Mouse (Mus musculus): Measurements from ENCODE around the gene Cfap58.

Cfap58 gene

DNA sequence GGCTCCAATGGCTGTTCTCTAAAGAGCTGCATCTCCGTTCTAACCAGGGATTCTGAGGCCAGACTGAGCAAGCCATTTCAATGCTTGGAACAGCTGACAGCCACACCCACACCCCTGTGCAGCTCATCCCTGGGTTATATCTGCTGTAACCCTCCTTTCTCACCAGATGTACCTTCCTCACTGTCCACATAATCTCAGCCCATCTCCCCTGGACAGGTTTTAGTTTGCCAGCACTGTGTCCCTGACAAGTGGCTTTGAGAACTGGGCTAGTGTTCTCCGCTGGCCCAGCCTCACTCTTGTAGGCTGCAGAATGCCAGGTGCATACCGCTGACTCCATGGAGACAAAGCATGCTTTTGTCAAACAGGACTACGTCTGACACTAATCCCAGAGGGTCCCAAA, 20.1 kb upstream of the Cfap58 start:
- no peak for DNase-seq (ENCODE audit: low spot score in 2 of 2)

DNA sequence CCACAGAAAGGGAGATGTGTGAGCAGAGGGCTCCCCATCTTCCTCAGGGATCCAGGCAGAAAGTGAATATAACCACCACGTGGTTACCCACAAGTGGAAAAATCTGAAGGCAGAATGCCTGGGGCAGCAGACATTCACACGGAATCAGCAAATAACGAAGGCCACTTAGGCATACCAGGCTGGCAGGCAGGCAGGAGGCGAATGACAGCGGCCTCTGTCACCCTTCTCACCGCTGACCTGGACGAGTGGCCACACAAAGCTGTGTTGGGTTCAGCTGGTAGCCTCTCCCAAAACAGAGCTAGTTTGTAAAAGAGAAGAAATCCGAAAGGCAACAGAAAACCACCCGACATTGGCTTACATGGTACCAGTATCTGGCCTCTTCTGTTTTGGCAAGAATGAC, 19.5 kb upstream of the Cfap58 start:
- no peak for DNase-seq (ENCODE audit: low spot score in 2 of 2)

DNA sequence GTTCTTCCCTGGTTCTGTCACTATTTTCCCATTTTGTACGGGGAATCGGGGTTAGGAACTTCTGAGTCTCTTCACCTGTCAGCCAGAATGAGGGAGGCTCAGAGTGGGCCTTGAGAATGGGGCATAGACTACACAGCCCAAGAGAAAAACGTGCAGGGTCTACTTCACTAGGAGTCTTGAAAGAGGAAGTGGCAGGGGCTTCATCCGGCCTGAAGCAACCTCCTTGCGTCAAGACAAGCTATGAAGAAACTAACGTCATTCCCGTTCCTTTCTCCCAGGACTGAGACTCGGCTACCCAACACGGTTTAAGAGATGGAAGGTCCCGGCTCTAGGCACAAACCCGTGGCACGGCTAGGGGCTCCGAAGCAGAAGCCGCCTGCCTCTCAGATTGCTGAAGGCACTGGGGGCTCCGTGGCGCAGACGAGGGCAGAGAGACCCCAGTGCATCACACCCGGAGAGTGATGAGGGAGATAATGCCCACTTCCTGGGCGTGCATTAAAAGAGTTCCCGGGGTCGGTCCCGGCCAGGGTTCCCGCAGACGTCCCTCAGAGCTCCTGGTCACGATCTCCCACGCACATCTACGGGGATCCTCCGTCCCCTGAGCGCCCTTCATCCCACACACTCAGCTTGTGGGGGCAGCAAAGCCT, 18.9 kb upstream of the Cfap58 start:
- no peak for DNase-seq (ENCODE audit: low spot score in 2 of 2)

DNA sequence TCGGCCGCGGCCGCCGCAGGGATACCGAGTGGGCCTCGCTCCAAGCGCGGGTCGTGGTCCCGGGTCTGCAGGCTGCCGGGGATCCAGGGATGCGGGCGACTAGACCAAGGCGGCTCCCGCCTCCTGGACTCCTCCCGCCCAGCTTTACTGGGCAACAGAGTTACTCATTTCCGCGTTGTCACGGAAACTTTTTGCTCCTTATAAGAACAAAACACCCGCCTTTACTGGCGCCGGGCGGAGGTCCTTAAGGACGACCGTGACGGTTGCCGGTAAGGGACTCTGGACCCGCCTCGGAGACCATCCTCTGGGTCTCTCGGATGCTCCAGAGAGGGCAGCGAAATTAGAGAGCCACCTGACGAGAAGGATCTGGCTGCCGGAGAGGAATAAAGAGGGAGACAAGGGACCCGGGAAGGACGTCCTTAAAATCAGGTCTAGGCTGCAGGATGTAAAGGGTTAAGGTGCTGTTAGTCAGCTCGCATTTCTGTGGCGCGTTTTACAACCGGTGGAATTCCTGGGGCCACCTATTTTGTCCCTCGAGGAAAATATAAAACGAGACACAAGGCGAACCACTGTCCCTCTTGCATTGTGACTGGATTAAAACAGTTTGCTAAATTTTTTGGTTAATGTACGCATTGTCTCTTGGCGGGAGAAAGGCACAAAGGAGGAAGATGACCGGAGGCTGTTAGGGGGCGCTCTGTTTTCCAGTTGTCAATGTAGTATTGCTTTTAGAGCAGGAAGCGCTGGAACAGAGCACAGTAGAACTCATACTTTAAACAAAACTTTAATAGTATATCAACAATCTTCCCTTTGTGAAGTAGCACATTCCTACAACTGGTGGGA, 18.1 kb upstream of the Cfap58 start, which contains the start of the genes Cfap43 and Itprip:
TSS of gene Cfap43 (minus strand) at position 162 of the 840 bp plus-strand sequence.
TSS of gene Itprip (minus strand) at position 174 of the 840 bp plus-strand sequence.
- DNase-seq (ENCODE audit: low spot score in 2 of 2) = peak; percentile 38 to 62

DNA sequence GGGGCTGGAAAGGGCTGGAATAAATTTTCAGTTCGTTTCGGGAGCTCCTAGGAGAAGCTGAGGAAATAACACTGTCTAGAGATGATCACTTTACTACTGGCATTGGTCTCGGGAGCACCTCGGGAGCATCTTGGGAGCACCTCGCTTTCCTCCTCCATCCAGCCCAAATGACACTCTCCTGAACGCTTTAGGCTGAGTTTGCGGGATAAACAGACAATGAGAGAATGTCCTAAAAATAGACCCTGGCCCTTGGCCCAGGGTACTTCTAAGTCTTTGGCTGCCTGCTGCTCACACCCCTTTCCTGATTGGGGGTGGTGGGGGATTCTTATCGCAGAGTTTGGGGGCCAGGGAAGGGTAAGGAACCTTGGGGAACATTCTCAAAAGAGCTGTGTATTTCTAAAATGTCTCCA, 17.5 kb upstream of the Cfap58 start:
- DNase-seq (ENCODE audit: low spot score in 2 of 2) = no peak

DNA sequence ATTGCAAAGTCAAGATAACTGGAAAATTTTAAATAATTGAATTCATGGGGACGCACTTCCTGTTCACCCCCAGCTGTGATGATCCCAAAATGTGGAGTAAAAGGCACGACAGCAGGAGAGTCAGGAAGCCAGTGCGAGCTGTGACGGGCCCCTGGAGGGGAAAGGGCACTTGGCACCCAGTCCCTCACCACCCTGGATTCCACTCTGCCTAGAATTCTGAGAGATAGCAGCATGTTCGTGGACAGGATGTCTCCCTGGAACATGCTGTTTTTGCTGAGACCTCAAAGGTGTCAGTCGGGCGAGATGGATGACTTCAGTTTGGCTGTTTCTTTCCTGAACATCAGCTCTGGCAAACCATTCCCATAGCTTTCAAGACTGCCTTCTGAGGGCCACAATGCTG, 11.7 kb upstream of the Cfap58 start:
- DNase-seq (ENCODE audit: low spot score in 2 of 2) = no peak

DNA sequence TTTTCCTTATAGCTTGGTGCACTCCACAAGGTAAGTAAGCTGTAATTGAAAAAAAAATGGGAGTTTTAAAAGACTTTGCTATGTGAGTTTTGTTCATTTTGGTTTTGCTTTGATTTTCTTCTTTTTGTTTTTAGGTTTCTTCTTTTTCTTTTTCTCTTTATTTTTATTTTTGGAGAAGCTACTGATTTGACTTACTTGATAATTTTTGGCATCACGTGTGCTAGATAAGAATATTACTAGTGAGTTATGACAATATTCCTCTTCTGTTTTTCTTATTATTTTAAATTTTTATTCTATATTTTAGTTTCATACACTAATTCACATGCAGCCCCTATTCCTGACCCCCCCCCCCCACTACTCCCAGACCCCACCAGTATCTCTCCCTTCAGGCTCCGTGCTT, 10.4 kb upstream of the Cfap58 start:
- no peak for DNase-seq (ENCODE audit: low spot score in 2 of 2)

DNA sequence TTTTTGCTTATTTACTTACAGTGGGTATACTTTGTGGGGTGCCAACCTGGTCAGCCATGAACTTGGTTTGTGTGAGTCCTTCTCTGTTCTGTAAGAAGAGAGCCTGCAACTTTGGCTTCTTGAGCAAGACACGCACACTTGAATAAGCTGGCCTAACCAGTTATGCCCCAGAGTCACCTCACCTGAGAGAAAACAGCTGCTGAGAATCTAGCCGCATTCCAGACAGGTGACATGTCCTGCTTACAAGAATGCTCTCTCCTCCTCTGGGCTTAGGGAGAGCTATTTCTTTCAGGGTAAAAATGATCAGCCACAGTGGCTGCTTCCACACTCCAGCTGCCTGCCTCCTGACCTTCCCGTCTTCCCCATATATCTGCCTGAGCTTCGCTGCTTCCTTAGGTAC, 8.4 kb upstream of the Cfap58 start:
- DNase-seq (ENCODE audit: low spot score in 2 of 2) = no peak

DNA sequence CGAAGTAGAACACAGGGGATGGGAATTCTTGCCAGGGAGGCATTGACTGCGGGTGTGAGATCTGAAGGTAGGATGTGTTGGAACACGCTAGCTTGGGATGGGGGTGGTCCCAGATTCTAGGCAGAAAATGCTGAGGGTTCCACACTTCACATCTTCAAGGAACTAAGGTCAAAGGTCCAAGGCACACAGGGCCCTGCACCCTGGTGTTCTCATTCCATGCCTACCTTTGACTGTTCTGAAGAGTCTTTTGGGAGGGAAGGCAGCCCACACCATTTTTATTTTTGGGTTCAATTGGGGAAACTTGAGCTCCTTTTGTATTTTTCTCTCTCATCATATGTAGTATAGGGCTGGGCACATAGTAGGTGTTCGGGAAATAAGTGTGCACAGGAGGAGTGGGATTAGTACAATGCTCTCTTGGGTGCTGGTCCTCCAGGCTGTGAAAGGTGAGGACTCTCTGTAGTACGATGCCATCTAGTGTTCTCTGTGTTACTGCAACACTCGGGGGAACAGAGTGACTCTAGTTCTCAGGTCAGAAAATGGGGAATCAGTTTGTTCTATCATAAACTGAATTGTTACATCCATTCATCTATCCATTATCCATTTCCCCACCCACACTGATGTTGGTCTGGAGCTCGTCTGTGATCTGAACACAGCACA, 5.4 kb upstream of the Cfap58 start:
- DNase-seq (ENCODE audit: low spot score in 2 of 2) = no peak

DNA sequence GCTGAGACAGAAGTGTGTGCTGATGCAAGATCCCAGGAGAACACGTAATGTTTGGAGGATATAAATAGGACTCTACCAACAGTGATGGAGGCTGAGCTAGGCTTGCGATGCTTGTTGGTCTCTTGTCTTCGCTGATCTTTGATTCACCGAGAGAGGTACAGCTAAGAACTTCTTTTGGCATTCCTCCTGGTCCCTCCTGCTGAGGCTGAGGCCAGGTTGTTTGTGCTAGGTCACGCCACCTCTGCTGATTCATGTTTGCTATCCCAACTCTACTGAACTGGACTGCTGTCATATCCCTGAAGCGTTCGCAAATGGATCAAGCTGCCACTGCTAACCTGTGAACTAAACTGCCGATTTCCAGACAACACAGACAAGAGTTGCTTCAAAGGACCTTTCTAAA, 3.3 kb upstream of the Cfap58 start:
- DNase-seq (ENCODE audit: low spot score in 2 of 2) = no peak

DNA sequence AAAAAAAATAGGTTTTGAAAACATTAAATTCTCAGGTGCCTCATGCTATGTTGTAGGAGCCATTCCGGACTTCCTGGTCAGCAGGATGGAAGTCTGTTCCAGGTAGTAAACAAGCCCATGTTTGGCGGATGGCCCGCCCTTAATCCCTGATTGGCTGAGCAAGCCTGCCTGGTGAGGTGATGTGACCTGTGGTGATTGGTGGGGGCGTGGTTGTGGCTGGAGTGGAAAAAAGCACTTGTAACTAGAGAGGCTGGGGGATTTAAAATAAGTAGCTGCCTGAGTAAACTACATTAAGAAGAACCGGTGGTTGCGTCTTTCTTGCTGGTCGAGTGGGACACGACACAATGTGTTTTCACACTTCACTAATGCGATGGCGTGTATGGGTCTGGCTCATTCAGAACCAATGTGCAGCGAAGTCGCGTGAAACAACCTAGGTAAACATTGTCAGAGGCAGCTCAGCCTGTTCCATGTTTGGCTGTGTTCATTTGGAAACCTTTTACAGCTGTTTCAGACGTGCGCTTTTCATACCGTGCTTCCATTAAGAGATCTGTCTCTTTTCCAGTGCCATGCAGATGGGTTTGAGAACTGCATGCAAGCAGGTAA, 2.7 kb upstream of the Cfap58 start:
- no peak for DNase-seq (ENCODE audit: low spot score in 2 of 2)

DNA sequence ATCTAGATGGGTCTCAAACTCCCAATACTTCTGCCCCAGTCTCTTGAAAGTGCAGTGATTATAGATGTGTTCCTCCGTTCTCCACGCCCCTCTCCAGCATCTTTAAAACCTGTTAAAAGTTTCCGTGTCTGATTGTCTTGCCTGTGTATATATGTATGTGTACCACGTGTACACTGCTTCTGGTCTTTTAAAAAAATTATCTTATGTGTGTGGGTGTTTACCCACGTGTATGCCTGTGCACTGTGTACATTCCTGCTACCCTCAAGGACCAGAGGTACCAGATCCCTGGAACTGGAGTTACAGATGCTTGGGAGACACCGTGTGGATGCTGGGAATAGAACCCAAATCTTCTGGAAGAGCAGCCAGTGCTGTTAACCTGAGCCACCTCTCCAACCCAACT, 1.9 kb upstream of the Cfap58 start:
- no peak for DNase-seq (ENCODE audit: low spot score in 2 of 2)

DNA sequence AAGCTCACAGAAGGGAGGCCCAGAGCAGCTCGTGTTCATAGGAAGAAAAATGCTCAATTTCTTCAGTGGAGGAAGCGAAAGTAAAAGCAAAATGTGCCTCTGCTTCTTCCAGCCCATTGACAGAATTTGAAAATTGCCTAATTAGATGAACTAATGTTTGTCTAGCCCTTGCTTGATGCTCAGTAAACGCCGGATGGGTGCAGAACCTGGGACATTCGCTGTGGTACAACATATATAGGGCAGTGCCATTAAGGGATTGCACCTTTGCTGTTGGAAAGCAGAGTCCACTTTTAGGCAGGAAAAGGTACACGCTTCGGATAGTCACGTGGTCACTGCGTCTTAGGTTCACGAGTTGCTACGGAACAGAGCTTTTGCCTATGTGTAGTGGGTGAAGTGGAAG, 985 bp upstream of the Cfap58 start:
- no peak for DNase-seq (ENCODE audit: low spot score in 2 of 2)

DNA sequence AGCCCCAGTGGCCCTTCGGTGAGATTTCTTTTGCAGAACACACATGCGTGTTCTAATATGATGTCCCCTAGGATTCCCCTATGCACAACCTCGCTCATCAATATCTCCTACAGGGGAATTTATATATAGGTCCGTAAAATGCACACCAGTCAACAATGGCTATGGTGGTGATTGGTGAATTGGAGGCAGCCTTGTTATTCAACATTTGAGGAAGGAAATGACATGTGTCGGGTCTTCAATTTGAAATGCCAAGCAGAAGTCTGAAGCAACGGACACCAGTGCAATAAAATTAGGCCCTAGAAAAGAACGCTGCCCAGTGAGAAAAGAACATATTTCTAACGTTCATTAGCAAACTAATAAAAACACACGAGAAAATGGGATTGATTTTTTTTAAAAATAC, 537 bp upstream of the Cfap58 start:
- no peak for DNase-seq (ENCODE audit: low spot score in 2 of 2)

DNA sequence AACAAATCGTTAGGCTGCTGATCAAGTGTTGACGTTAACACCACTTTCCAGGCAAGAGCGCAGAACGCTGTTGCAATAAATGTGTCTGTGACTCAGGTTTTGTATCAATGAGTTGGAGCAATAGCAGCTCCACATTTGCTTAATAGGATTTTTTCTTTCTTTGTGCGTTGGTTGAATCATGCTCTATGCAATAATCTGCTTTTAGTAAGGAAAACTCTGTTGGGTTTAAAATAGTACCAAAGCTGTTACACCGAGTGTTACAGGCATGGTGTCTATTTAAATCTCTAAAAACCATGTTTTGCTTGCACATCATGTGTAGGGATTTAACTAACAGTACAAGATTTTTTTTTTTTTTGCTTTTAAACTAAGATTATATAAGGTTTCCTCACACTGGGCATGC, 1.9 kb downstream of the Cfap58 start:
- no peak for DNase-seq (ENCODE audit: low spot score in 2 of 2)

DNA sequence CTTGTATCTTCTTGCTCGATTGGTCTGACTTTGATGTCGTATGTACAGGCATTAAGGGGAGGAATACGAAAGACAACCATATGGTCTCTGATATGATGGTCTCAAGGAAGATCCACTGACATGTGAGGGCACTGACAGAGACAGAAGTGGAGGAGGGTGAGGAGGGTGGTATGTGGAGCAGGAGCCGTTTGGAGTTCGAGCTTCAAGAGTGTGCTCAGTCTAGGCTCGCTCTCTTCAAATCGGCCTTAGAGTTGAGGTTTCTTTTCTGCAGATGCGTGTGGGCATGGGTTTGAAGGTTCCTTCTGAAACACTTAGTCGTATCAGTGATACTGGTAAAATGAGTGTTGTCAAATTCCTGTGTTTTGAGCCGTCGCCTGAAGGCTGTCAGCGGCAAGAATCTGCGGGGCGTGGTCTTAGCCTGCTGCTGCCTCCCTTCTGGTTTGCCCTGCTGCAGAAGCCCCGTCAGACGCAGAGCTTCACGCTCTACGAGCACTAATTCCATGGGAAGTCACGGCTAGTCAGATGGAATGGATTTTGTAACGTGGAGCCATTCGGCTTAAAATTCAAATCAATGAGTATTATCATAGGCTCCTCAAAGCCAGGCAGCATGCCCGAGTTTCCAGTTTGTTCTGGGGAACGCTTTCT, 9.5 kb downstream of the Cfap58 start:
- no peak for DNase-seq (ENCODE audit: low spot score in 2 of 2)

DNA sequence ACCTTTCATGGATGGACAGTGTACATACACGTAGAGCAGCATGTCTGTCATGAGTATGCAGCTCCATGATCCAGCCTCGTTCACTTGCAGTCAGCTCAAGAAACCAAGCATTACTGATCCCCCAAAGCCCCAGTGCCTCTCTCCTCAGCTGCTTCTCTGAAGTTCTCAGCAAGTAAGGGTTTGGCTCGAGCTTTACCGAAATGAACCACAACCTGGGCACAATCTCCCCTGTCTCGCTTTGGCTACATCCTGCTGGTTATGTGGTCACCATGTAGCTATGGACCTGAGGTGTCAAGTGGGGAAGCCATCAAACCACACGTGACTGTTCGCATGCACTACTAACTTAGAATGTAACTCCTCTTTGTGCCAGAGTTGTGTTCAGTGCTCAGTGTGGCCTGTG, 13.5 kb downstream of the Cfap58 start:
- no peak for DNase-seq (ENCODE audit: low spot score in 2 of 2)

DNA sequence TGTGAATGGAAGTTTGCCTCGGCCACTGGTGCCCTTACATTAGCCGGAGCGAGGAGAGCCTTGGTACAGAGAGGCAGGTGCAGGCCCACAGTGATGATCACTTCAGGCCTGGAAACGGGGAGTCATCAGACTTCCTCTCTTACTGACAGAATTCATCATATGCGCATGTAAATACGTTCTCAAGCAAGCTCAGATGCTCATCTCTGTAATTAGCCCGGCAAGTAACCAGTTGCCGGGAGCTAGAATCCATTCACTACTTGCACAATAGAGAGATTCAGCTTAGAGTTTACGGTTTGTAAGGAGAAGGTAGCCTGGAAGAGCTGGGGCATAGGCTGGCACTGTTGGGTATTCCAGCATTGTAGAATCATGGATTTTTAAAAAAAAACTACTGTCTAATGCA, 15.7 kb downstream of the Cfap58 start:
- DNase-seq (ENCODE audit: low spot score in 2 of 2) = no peak

DNA sequence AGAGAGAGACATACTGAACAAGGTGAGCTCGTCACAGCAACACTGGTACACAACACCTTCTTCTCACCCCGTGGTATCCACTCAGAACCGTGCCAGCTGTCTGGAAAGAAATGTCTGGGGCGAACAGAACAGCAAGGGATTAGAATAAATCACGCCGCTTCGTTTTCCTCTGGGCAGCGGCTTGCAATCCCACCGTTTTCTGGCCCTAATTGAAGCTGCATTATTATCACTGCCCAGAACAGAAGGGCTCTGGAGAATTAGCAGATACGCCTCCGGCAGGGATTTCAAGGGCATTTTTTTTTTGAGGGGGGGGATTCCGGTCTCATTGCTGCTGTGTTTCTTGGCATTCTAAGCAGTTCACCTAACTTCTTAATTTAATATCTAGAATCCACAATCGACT, 20.7 kb downstream of the Cfap58 start:
- no peak for DNase-seq (ENCODE audit: low spot score in 2 of 2)

DNA sequence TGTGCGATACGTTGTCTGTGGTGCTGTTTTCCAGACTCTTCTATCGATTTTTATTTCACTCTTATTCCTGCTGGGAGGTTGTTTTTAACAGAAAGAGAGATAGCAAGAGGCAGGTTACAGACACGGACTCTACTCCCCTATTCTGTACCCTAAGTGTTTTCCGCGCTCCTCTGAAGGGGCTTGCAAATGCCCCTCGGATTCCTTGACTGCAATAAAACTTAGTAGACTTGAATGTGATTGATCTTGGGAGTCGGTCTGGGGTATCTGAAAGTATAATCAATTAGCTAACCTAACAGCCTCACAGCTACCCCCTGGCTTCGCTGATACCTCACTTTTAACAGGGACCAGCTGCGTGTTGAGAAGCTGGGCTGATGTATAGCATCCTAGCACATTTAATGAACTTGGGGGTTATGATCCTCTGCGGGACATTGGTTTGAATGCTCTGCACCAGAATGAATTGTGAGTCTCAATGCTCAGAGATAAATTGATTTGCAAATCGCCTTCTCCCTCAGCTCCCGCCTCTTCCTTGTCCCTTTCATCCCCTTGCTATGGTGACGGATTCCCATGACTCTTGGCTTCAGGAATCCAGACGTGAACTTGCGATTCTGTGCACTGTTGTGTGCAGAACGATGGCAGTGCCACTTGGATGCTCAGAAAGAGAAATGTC, 31.7 kb downstream of the Cfap58 start:
- DNase-seq (ENCODE audit: low spot score in 2 of 2) = no peak

DNA sequence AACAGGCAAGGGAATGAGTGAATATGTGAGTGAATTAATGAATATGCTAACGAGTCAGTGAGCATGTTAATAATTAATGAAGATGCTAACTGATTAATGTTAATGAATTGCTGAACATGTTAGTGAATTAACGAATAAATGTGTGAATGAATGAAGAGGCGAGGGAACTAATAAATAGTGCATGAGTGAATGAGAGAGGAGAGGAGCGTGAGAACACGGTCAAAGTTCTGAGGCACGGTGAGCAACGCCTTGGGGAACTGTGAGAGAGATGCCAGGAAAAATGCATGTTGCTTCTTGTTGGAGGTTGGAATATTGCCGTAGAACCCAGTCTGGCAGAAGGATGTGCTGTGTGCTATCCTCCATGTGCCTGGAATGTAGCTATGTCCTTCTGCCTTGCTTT, 33.6 kb downstream of the Cfap58 start:
- no peak for DNase-seq (ENCODE audit: low spot score in 2 of 2)

Measured in frontal cortex, postnatal 10 days (tissue).